Mouse (Mus musculus): ENCODE results near the gene Slc44a2.

GRCm38 (mm10) chr9:21286753-21287152, 33.7 kb upstream of the Slc44a2 start:
- TF ChIP-seq CTCF (conservative IDR thresholded peaks at IDR 0.05; ENCODE audit: insufficient read depth, insufficient read length, low read depth, low read length), result no peak
- TF ChIP-seq POLR2A (IDR thresholded peaks at IDR 0.05; ENCODE audit: low read depth, low read length), result no peak

Data from kidney, adult 2 months (tissue).